Mouse (Mus musculus) neutrophil, adult 65 days (primary cell): Measurements from ENCODE around the gene Vmn1r42. TPM values are rescaled to one million over a fixed set of nuclear protein-coding genes. Genes with fewer than 3 reads are reported as not detected.

Experiments used
- total RNA-seq: library from RNA; stranded (reverse); gene quantifications from 2 replicates; pipeline ENCODE4 v1.2.4, GENCODE M21; 2023

The Vmn1r42 gene
- not detected in 2 replicates for total RNA-seq

DNA sequence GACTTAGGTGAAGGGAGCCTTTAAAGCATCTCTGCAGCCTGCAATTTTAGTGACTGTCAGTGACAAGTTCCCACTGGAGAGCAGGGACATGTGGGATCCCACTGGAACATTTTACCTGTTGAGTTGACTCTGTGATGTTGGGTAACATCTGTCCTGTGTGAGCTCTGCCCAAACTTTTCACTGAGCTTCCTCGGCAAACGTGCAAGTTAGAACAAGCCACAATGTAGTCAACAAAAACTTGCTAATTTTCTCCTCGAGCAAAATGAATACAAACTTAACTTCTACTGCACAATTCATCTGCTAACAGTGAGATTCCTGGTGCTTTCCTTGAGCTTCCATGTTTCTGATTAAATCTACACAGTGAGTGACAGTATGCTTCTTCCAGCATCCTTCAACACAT lies at the start of gene Vmn1r42, which contains the start of gene Vmn1r43:
TSS of gene Vmn1r42 (minus strand) at position 101 of the 400 bp plus-strand sequence.
TSS of gene Vmn1r43 (minus strand) at position 101 of the 400 bp plus-strand sequence.

GRCm38 (mm10) chr6:89883360-89883759 lies 7.1 kb upstream of the Vmn1r42 start, which contains the start of gene Vmn1r44:
Gene Vmn1r44, plus strand, starts transcription at chr6:89883660.

Other genes with a start within 250 kb of the Vmn1r42 start
- 1.2 and 1.6 TPM in 2 replicates for gene Txnrd3, start 232.4 kb downstream of the Vmn1r42 start, total RNA-seq
- not detected in 2 replicates for gene Vmn1r40, start 168.9 kb downstream of the Vmn1r42 start, total RNA-seq
- gene Vmn1r41, start 135.6 kb downstream of the Vmn1r42 start, total RNA-seq = not detected in 2 replicates
- gene Vmn1r43, start within 50 bp of the Vmn1r42 start, total RNA-seq = not detected in 2 replicates
- not detected in 2 replicates for gene Vmn1r44, start 7.2 kb upstream of the Vmn1r42 start, total RNA-seq
- gene Vmn1r45, start 64.2 kb upstream of the Vmn1r42 start, total RNA-seq = not detected in 2 replicates
- not detected in 2 replicates for gene Vmn1r46, start 92.9 kb upstream of the Vmn1r42 start, total RNA-seq
- not detected in 2 replicates for gene Vmn1r47, start 139.7 kb upstream of the Vmn1r42 start, total RNA-seq
- gene Vmn1r48, start 160.4 kb upstream of the Vmn1r42 start, total RNA-seq = not detected in 2 replicates
- gene Vmn1r49, start 202.1 kb upstream of the Vmn1r42 start, total RNA-seq = not detected in 2 replicates
- not detected in 2 replicates for gene Vmn1r50, start 225.0 kb upstream of the Vmn1r42 start, total RNA-seq
- gene Vmn1r51, start 246.2 kb upstream of the Vmn1r42 start, total RNA-seq = not detected in 2 replicates